In genomic region chr11:83632744-83633143, GRCm38 (mm10) we compare ENCODE assay signal across 12 mouse cellular contexts. TPM values are rescaled to one million over a fixed set of nuclear protein-coding genes. Genes with fewer than 3 reads are reported as not detected.
DNase-seq lines count a peak whose midpoint lies in the region; ATAC-seq lines count a peak whose summit lies in the region.
"Had no signal": no experiment of that assay in that cellular context is flagged by ENCODE, and none has a peak within 500 bp of the region (broad histone marks: within the 10 kb centered on the region; RNA-seq: fewer than 3 reads in every experiment).

No protein-coding gene starts in this region.

- peak; percentile 18 for DNase-seq in adrenal gland, adult 2 months
- no peak for DNase-seq in adrenal gland, adult 18-20 months (ENCODE audit: low spot score in 2 of 2)
- peak; percentile 27 for DNase-seq in kidney, adult 18-20 months
- no peak for DNase-seq in kidney, adult 11 months
- DNase-seq in 3T3-L1 (ENCODE audit: low read depth, low spot score), result peak; percentile 69
- no peak for DNase-seq in thymus, postnatal 14 days
- no peak for DNase-seq in yolk sac, embryonic 10.5 days (ENCODE audit: low spot score)
- DNase-seq: lung, postnatal 4 days had no signal

- ATAC-seq in common myeloid progenitor, adult 5-6 weeks (replicated peaks; ENCODE audit: low read depth, poor library complexity, severe bottlenecking), result peak; percentile 81
- ATAC-seq: forebrain, embryonic 16.5 days had no signal

RNA-seq across cellular contexts. Expression of gene Rpl9-ps1, which starts 12.7 kb away (rescaled TPM):
- total RNA-seq in adrenal gland, adult 2 months (2021), result not detected
- polyA plus RNA-seq in adrenal gland, adult 2 months (2012; rRNA removed), result not detected in 2 replicates
- total RNA-seq in adrenal gland, adult 18-20 months (2021), result not detected
- total RNA-seq in common myeloid progenitor, adult 5-6 weeks (2017), result 1.2 and 3.2 TPM in 2 replicates
- total RNA-seq: adrenal gland, postnatal 36 days; heart, postnatal 25 days had no signal
- polyA plus RNA-seq: forebrain, embryonic 16.5 days had no signal

RNA-seq across cellular contexts. Expression of gene Ccl3, which starts 16.4 kb away (rescaled TPM):
- total RNA-seq in adrenal gland, adult 2 months (2021), result under 1 TPM in 1 of 2 experiments, not detected in 1; 0.66 TPM
- 2.3 TPM in 2 replicates for polyA plus RNA-seq in adrenal gland, adult 2 months (2012; rRNA removed)
- total RNA-seq in adrenal gland, adult 18-20 months (2021), result under 1 TPM in 1 of 2 experiments, not detected in 1; 0.56 TPM
- total RNA-seq in common myeloid progenitor, adult 5-6 weeks (2017), result 183 and 212 TPM in 2 replicates
- total RNA-seq: adrenal gland, postnatal 36 days had no signal

RNA-seq across cellular contexts. Expression of gene Ccl4, which starts 29.6 kb away (rescaled TPM):
- total RNA-seq in adrenal gland, adult 2 months (2021), result under 1 TPM in 1 of 2 experiments, not detected in 1; 0.97 TPM
- polyA plus RNA-seq in adrenal gland, adult 2 months (2012; rRNA removed), result 2.0 and 3.0 TPM in 2 replicates
- total RNA-seq in adrenal gland, adult 18-20 months (2021), result not detected
- 55.0 and 99.0 TPM in 2 replicates for total RNA-seq in common myeloid progenitor, adult 5-6 weeks (2017)
- total RNA-seq: heart, postnatal 25 days had no signal
- polyA plus RNA-seq: forebrain, embryonic 16.5 days had no signal

RNA-seq across cellular contexts. Expression of gene Ccl6, which starts 39.9 kb away (rescaled TPM):
- total RNA-seq in adrenal gland, adult 2 months (2021), result 10 to 100 TPM; 13.1 to 33.7 TPM
- polyA plus RNA-seq in adrenal gland, adult 2 months (2012; rRNA removed), result 3.4 and 3.7 TPM in 2 replicates
- 10 to 100 TPM; 16.6 to 36.3 TPM for total RNA-seq in adrenal gland, adult 18-20 months (2021)
- total RNA-seq in common myeloid progenitor, adult 5-6 weeks (2017), result 1.8 and 2.1 TPM in 2 replicates

RNA-seq across cellular contexts. Expression of gene Ccl9, which starts 54.3 kb away (rescaled TPM):
- 10 to 100 TPM in 1 of 2 experiments, 1 to 10 TPM in 1; 5.2 to 12.1 TPM for total RNA-seq in adrenal gland, adult 2 months (2021)
- polyA plus RNA-seq in adrenal gland, adult 2 months (2012; rRNA removed), result 0.42 and 0.53 TPM in 2 replicates
- total RNA-seq in adrenal gland, adult 18-20 months (2021), result 10 to 100 TPM in 1 of 2 experiments, 1 to 10 TPM in 1; 7.9 to 17.1 TPM
- total RNA-seq in common myeloid progenitor, adult 5-6 weeks (2017), result 81.3 and 91.6 TPM in 2 replicates

Comparison
In these comparisons a context has a peak if more than half of its experiments do, and no peak if none do; other contexts are left out.
1. DNase-seq: peak in adrenal gland, adult 2 months (single experiment), kidney, adult 18-20 months (single experiment) and 3T3-L1 (single experiment); none in adrenal gland, adult 18-20 months (0 of 2), kidney, adult 11 months (single experiment), thymus, postnatal 14 days (single experiment) and yolk sac, embryonic 10.5 days (single experiment).
2. RNA of gene Ccl3, which starts 16.4 kb away (total RNA-seq): 183 to 212 TPM in common myeloid progenitor, adult 5-6 weeks; 0.66 TPM in adrenal gland, adult 2 months and 0.56 TPM in adrenal gland, adult 18-20 months; every median in the first group is over 100 times any median in the second.
3. RNA of gene Ccl4, which starts 29.6 kb away (total RNA-seq): 55.0 to 99.0 TPM in common myeloid progenitor, adult 5-6 weeks; 0.97 TPM in adrenal gland, adult 2 months and not detected in adrenal gland, adult 18-20 months; every median in the first group is over 10 times any median in the second.